Mouse (Mus musculus): ENCODE measurements around the gene Dapk2.

- TF ChIP-seq CTCF (IDR thresholded peaks at IDR 0.05; ENCODE audit: insufficient read depth, low read depth, low read length): no peak
- TF ChIP-seq POLR2A (IDR thresholded peaks at IDR 0.05; ENCODE audit: insufficient read depth, low read depth, low read length): no peak
Observed at GRCm38 (mm10) chr9:66244079-66244478, 86.1 kb downstream of the Dapk2 start.

Data from olfactory bulb, adult 2 months (tissue).